Mouse (Mus musculus): ENCODE results near the gene Carnmt1. TPM values are rescaled to one million over a fixed set of nuclear protein-coding genes. Genes with fewer than 3 reads are reported as not detected.
"Not testable (repeated sequence)": the region's sequence is repeated elsewhere in the genome, so short reads cannot be mapped to it uniquely, and the experiment has no call there.

Carnmt1 gene
- total RNA-seq, 2 experiments from 2014 or later, result 8.9 to 9.4 TPM

- no peak for DNase-seq (ENCODE audit: extremely low spot score in 1 of 2, low spot score in 2 of 2)
- intact Hi-C loops (cut with DNase I), result no loop called here
Measured at GRCm38 (mm10) chr19:18695552-18695951, 25.0 kb downstream of the Carnmt1 start.

DNA sequence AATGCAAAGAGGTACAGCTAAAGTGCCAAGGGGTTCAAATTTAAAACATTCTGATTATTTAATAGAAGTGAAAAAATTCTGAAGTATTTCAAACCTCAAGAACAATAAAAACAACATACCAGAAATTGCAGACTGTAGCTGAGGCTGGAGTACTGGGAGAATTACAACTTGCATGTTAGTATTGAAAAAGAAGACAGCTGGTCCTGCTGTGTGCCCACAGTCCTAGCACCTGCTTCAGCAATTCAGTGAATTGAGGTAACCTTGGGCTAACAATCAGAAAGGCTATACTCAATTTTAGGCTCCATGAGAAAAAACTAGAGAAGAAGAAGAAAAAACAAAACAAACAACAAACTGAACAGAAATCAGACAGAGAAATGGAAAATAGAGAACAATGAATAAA lies 37.5 kb downstream of the Carnmt1 start:
- DNase-seq (ENCODE audit: extremely low spot score in 1 of 2, low spot score in 2 of 2), result no peak
- intact Hi-C loops (cut with DNase I), result no loop called here

DNA sequence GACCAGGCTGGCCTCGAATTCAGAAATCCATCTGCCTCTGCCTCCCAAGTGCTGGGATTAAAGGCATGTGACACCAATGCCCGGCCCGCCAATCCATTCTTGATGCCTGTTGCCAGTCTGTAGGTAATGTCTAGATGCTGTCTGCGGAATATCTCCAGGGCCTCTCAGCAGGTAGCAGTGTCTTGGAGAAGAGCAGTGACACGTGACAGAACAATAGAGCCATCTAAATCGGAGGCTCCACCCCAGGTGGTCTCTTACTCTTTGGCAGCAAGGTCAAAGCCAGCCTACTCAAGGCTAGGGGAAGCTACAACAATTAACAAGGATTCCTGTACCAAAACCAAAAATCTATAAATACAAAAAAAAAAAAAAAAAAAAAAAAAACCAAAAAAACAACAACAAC lies 40.3 kb downstream of the Carnmt1 start:
- DNase-seq (ENCODE audit: extremely low spot score in 1 of 2, low spot score in 2 of 2), result no peak
- intact Hi-C loops (cut with DNase I), result no loop called here

- DNase-seq (ENCODE audit: extremely low spot score in 1 of 2, low spot score in 2 of 2), result no peak
- intact Hi-C loops (cut with DNase I), result no loop called here
Measured at GRCm38 (mm10) chr19:18711589-18711988, 41.0 kb downstream of the Carnmt1 start.

GRCm38 (mm10) chr19:18712153-18712865 lies 41.7 kb downstream of the Carnmt1 start:
- no peak for DNase-seq (ENCODE audit: extremely low spot score in 1 of 2, low spot score in 2 of 2)
- intact Hi-C loops (cut with DNase I), result no loop called here

GRCm38 (mm10) chr19:18712866-18713300 lies 42.3 kb downstream of the Carnmt1 start, which contains the start of gene D030056L22Rik:
D030056L22Rik (plus strand) TSS chr19:18713193.
- peak; percentile 96 to 99 for DNase-seq (ENCODE audit: extremely low spot score in 1 of 2, low spot score in 2 of 2)
- intact Hi-C loops (cut with DNase I), result no loop called here

- intact Hi-C loops (cut with DNase I), result not testable (repeated sequence)
Measured at GRCm38 (mm10) chr19:18713357-18713756, 42.8 kb downstream of the Carnmt1 start.

GRCm38 (mm10) chr19:18716374-18716773 lies 45.8 kb downstream of the Carnmt1 start:
- peak; percentile 67 to 74 for DNase-seq (ENCODE audit: extremely low spot score in 1 of 2, low spot score in 2 of 2)
- intact Hi-C loops (cut with DNase I), result loop anchor here (5.0 kb wide), 1 partner anchor 116 kb away; no protein-coding TSS in a partner anchor

More at GRCm38 (mm10) chr19:18713357-18713756, 42.8 kb downstream of the Carnmt1 start:
- peak; percentile 27 to 74 for DNase-seq (ENCODE audit: extremely low spot score in 1 of 2, low spot score in 2 of 2)

DNA sequence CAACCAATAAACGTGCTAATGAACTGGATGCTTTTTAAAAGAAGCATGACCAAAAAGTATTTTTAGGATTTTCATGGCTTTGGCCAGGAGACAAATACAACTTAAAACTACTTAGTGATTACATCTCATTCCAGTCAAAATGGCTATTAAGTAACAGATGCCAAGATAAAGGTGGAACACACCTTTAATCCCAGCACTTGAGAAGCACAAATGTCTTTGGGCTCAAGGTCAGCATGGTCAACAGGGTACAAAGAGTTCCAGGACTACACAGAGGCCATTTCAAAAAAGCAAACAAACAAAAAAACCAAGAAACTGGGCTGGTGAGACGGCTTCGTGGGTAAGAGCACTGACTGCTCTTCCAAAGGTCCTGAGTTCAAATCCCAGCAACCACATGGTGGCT lies 49.8 kb downstream of the Carnmt1 start:
- intact Hi-C loops (cut with DNase I), result no loop called here
- no peak for DNase-seq (ENCODE audit: extremely low spot score in 1 of 2, low spot score in 2 of 2)

- DNase-seq (ENCODE audit: extremely low spot score in 1 of 2, low spot score in 2 of 2), result no peak
- intact Hi-C loops (cut with DNase I), result no loop called here
Measured at GRCm38 (mm10) chr19:18725186-18725585, 54.6 kb downstream of the Carnmt1 start.

DNA sequence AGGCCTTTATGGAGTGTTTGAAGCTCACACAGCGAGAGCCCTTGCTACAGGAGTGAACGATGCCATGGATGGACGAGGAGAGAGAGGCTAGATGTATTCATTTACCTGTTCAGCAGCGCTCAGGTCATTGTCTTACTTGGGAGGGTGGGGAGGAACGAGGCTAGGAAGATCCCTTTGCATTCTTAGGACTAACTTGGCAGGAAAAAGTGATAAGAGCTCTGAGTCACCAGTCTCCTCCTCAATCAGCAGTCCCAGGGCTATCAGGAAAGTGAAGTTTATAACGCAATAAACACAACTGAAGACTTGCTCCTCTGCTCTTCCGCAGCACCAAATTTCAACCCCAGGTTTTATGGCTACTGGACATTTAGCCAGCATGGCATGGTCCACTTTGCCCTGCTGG lies 59.7 kb downstream of the Carnmt1 start:
- no peak for DNase-seq (ENCODE audit: extremely low spot score in 1 of 2, low spot score in 2 of 2)
- intact Hi-C loops (cut with DNase I), result no loop called here

DNA sequence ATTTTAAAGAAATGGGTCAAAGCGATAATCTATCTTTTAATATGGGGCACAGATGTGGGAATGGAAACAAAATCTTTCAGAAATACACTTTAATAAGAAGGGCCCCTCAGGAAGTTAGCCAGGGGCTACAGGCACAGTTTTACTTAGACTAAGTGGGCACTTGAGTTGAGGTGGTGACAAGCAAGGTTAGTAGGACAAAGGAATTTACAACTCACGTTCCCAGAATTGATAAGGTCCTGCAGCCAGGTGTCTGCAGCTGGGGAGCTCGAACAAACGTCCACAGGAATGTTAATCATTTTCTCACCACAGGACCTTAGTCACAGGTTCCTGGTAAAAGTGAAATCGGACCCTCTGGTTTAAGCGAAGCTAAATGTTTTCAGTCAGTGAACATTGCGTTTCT lies 60.5 kb downstream of the Carnmt1 start:
- no peak for DNase-seq (ENCODE audit: extremely low spot score in 1 of 2, low spot score in 2 of 2)
- intact Hi-C loops (cut with DNase I), result no loop called here

GRCm38 (mm10) chr19:18735901-18736300 lies 65.3 kb downstream of the Carnmt1 start:
- intact Hi-C loops (cut with DNase I), result no loop called here
- DNase-seq (ENCODE audit: extremely low spot score in 1 of 2, low spot score in 2 of 2), result no peak

GRCm38 (mm10) chr19:18739146-18739545 lies 68.6 kb downstream of the Carnmt1 start:
- no peak for DNase-seq (ENCODE audit: extremely low spot score in 1 of 2, low spot score in 2 of 2)
- intact Hi-C loops (cut with DNase I), result no loop called here

DNA sequence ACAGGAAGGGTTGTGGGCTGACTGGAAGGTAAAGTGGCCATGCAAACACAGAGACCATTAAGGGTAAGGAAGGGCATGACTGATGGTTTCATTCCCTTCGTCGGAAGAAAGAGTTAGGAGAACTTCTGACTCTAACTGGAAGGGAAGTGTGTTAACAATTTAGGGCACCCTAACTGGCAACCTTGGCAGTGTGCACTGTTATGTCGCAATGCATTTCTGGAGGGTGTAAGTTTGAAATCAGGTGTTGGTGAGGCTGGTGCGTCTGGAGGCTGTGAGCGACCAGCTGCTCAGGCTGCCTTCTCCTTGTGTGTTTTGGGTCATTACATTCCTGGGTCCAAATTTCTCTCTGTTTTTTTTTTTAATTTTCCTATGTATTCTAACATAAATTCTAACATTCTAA lies 73.4 kb downstream of the Carnmt1 start:
- intact Hi-C loops (cut with DNase I), result no loop called here
- no peak for DNase-seq (ENCODE audit: extremely low spot score in 1 of 2, low spot score in 2 of 2)

DNA sequence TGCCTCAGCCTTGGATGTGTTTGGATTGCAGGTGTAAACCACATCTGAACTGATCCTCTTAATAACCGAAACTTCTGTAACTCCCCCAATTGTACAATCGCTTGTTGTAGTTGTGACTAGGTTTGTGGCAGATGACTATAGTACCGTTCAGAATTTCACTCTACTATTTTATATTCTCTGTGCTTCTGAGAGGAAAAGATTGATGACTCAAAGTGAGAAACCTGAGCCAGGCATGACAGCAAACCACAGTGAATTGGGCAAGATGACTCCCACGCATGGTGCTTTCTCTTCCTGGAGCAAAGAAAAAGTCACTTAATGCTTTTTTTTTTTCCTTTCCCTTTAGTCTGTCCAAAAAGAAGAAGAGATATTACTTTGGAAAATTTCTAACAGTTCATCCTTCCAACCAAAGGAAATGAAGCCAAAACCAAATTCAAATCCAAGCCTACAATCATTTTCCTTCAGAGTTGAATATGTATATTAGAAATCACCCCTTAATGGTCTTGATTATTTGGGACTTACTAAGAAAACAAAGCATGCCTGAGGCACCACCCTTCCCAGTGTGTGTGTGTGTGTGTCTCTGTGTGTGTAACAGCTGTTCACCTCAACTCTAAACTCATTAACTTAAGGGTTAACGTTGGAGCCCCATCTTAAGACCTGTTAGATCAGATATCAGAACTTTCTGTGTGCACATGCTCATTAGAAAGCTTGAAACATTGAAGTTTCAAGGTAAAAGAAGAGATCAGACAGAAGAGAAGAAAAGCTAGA lies 76.2 kb downstream of the Carnmt1 start:
- no peak for DNase-seq (ENCODE audit: extremely low spot score in 1 of 2, low spot score in 2 of 2)
- intact Hi-C loops (cut with DNase I), result no loop called here

DNA sequence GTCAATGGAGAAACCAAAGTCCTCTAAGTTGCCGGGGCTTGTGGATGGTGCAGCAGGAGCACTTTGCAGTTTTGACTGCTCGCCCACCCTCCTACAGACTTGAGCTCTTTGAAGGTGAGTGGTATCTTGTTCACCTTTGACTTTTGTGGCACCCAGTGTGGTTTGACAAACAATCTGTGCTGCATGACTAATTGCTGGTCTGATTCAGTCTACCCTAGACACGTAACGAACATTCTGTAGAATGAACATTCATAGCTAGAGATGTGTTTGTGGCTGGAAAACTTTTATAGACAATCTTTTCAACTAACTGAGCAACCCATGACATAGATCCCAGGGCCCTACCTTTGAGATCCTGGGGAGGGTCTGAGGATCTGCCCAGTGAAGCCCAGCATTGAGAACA lies 76.8 kb downstream of the Carnmt1 start:
- DNase-seq (ENCODE audit: extremely low spot score in 1 of 2, low spot score in 2 of 2), result no peak
- intact Hi-C loops (cut with DNase I), result no loop called here

GRCm38 (mm10) chr19:18749598-18750339 lies 79.2 kb downstream of the Carnmt1 start, which contains the start of gene Trpm6:
Trpm6 (plus strand) TSS chr19:18749983.
- DNase-seq (ENCODE audit: extremely low spot score in 1 of 2, low spot score in 2 of 2), result peak in 1 of 2 experiments; percentile 30
- intact Hi-C loops (cut with DNase I), result no loop called here

Data from left cerebral cortex, postnatal 10 days (tissue).